Mouse (Mus musculus) CH12.LX (cell line): ENCODE data around the gene Vrtn.

Source experiments
- CTCF ChIP-seq, 2 experiments: IDR thresholded peaks in 1 of 2; conservative IDR thresholded peaks in 1 of 2; 2 replicates each; pipeline ENCODE4 v1.5.1; 2011 to 2012; ENCODE audit warnings: low read depth in 2 of 2, low read length in 2 of 2, improper control_type of control experiment in 1 of 2, inconsistent platforms in 1 of 2, mild to moderate bottlenecking in 1 of 2, moderate library complexity in 1 of 2
- E2F4 ChIP-seq: IDR thresholded peaks from 2 replicates; pipeline ENCODE4 v1.6.1; 2011; ENCODE audit warnings: low read depth, low read length, improper control_type of control experiment; ENCODE audit not compliant: insufficient replicate concordance
- EP300 ChIP-seq: IDR thresholded peaks from 2 replicates; pipeline ENCODE4 v1.6.1; 2011; ENCODE audit warnings: low read length, improper control_type of control experiment
- HCFC1 ChIP-seq: IDR thresholded peaks from 2 replicates; pipeline ENCODE4 v1.6.1; 2012; ENCODE audit warnings: low read depth, mild to moderate bottlenecking, inconsistent platforms, low read length, improper control_type of control experiment
- JUND ChIP-seq: conservative IDR thresholded peaks from 2 replicates; pipeline ENCODE4 v1.6.1; 2011; ENCODE audit warnings: low read depth, low read length, improper control_type of control experiment
- MAFK ChIP-seq: IDR thresholded peaks from 2 replicates; pipeline ENCODE4 v1.6.1; 2011; ENCODE audit warnings: low read length, improper control_type of control experiment; ENCODE audit not compliant: insufficient replicate concordance
- POLR2A ChIP-seq: IDR thresholded peaks from 2 replicates; pipeline ENCODE4 v1.6.1; 2011; ENCODE audit warnings: low read depth, mild to moderate bottlenecking, improper control_type of control experiment, low read length
- POLR2AphosphoS2 ChIP-seq: IDR thresholded peaks from 2 replicates; pipeline ENCODE4 v1.6.1; 2011; ENCODE audit warnings: low read depth, low read length, improper control_type of control experiment
- RAD21 ChIP-seq: IDR thresholded peaks from 2 replicates; pipeline ENCODE4 v1.6.1; 2011; ENCODE audit warnings: low read depth, mild to moderate bottlenecking, low read length, improper control_type of control experiment, moderate library complexity
- ZMIZ1 ChIP-seq: IDR thresholded peaks from 2 replicates; pipeline ENCODE4 v1.6.1; 2012; ENCODE audit warnings: low read depth, mild to moderate bottlenecking, inconsistent platforms, low read length, improper control_type of control experiment

DNA sequence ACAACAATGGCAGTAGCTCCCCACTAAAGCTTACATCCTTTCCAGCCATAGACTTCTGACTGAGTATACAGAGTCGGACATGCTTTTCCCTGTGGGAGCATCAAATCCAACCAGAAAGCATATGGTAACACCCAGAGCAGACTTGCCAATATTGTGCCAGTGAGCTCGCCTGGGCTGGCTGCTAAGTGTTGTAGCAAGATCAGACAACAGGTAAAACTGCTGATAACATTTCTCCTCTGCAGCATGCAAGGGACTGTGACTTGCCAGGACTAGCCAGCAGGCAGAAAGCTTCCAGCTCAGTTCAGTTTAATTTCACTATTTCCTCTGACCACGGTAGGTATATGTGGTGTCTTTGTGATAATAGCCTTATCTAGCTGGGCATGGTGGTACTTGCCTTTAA lies 9.0 kb upstream of the Vrtn start:
- no peak for TF ChIP-seq CTCF (conservative IDR thresholded peaks at IDR 0.05 in 1 of 2, IDR thresholded peaks at IDR 0.05 in 1 of 2; ENCODE audit: low read depth in 2 of 2, low read length in 2 of 2)
- TF ChIP-seq POLR2A, result no peak
- no peak for TF ChIP-seq EP300
- TF ChIP-seq JUND, result no peak
- no peak for TF ChIP-seq ZMIZ1
- TF ChIP-seq MAFK, result no peak
- no peak for TF ChIP-seq POLR2AphosphoS2
- TF ChIP-seq RAD21, result no peak
- no peak for TF ChIP-seq HCFC1
- no peak for TF ChIP-seq E2F4
